Mouse (Mus musculus): ENCODE results near the gene Cpxm2.

DNA sequence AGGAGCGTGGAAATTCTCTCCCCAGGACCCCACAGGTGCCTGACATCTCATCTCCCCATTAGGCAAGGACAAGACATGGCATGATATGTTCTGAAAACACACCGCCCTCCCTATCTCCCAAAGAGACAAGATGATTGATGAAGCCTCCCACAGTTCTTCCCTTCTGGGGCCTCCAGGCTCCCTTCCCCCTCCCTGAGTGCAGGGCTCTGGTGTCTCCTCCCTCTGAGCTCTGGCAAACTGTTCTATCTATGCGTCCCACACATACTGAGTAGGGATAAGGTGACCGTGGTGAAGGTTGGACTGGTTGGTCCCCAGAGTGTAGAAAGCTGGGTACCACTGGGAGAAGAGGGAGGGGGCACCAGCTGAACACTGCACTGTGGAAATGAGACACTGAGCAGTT is 56.1 kb downstream of the Cpxm2 start:
- TF ChIP-seq CTCF (IDR thresholded peaks at IDR 0.05; ENCODE audit: borderline replicate concordance, extremely low read depth, insufficient read depth, insufficient read length), result no peak
- no peak for TF ChIP-seq POLR2A (IDR thresholded peaks at IDR 0.05; ENCODE audit: borderline replicate concordance, extremely low read depth, insufficient read depth, insufficient read length, poor library complexity, severe bottlenecking)

All from brain, embryonic 14.5 days (tissue).